Mouse (Mus musculus): Measurements from ENCODE around the gene Ncaph2. TPM values are rescaled to one million over a fixed set of nuclear protein-coding genes. Genes with fewer than 3 reads are reported as not detected.

Gene Ncaph2
- polyA plus RNA-seq, 1 experiment from 2014 or later, result 165 TPM

Small RNA genes within 50 kb of the gene (microRNA-seq; reads per million reads assigned to microRNA genes)
- not detected for gene Mir6959

Other genes with a start within 250 kb of the Ncaph2 start
- 14.7 and 17.8 TPM in 2 replicates for gene Tubgcp6, start 232.6 kb upstream of the Ncaph2 start, polyA plus RNA-seq (2015; fragmentation: Nextera tagmentation; extraction: Ambion mirVana)
- gene Hdac10, start 227.0 kb upstream of the Ncaph2 start, polyA plus RNA-seq (2015; fragmentation: Nextera tagmentation; extraction: Ambion mirVana), result 23.4 and 25.8 TPM in 2 replicates
- gene Mapk12, start 215.0 kb upstream of the Ncaph2 start, polyA plus RNA-seq (2015; fragmentation: Nextera tagmentation; extraction: Ambion mirVana), result 15.5 and 16.2 TPM in 2 replicates
- gene Mapk11, start 206.1 kb upstream of the Ncaph2 start, polyA plus RNA-seq (2015; fragmentation: Nextera tagmentation; extraction: Ambion mirVana), result 16.0 and 16.4 TPM in 2 replicates
- 184 and 188 TPM in 2 replicates for gene Plxnb2, start 174.9 kb upstream of the Ncaph2 start, polyA plus RNA-seq (2015; fragmentation: Nextera tagmentation; extraction: Ambion mirVana)
- 20.4 and 21.9 TPM in 2 replicates for gene Dennd6b, start 159.2 kb upstream of the Ncaph2 start, polyA plus RNA-seq (2015; fragmentation: Nextera tagmentation; extraction: Ambion mirVana)
- gene Ppp6r2, start 144.2 kb upstream of the Ncaph2 start, polyA plus RNA-seq (2015; fragmentation: Nextera tagmentation; extraction: Ambion mirVana), result 24.0 and 26.7 TPM in 2 replicates
- gene Sbf1, start 40.4 kb upstream of the Ncaph2 start, polyA plus RNA-seq (2015; fragmentation: Nextera tagmentation; extraction: Ambion mirVana), result 49.3 and 52.0 TPM in 2 replicates
- 0.98 and 1.5 TPM in 2 replicates for gene Adm2, start 33.0 kb upstream of the Ncaph2 start, polyA plus RNA-seq (2015; fragmentation: Nextera tagmentation; extraction: Ambion mirVana)
- 17.0 and 28.6 TPM in 2 replicates for gene Miox, start 21.3 kb upstream of the Ncaph2 start, polyA plus RNA-seq (2015; fragmentation: Nextera tagmentation; extraction: Ambion mirVana)
- 68.3 and 79.0 TPM in 2 replicates for gene Lmf2, start 60 bp upstream of the Ncaph2 start, polyA plus RNA-seq (2015; fragmentation: Nextera tagmentation; extraction: Ambion mirVana)
- 9.7 and 11.8 TPM in 2 replicates for gene Sco2, start 18.1 kb downstream of the Ncaph2 start, polyA plus RNA-seq (2015; fragmentation: Nextera tagmentation; extraction: Ambion mirVana)
- gene Tymp, start 21.3 kb downstream of the Ncaph2 start, polyA plus RNA-seq (2015; fragmentation: Nextera tagmentation; extraction: Ambion mirVana), result 0.94 and 1.9 TPM in 2 replicates
- 1.1 and 1.6 TPM in 2 replicates for gene Odf3b, start 23.6 kb downstream of the Ncaph2 start, polyA plus RNA-seq (2015; fragmentation: Nextera tagmentation; extraction: Ambion mirVana)
- 0.04 TPM in 1 of 2 replicates, not detected in the other for gene Klhdc7b, start 29.2 kb downstream of the Ncaph2 start, polyA plus RNA-seq (2015; fragmentation: Nextera tagmentation; extraction: Ambion mirVana)
- not detected in 2 replicates for gene Syce3, start 54.8 kb downstream of the Ncaph2 start, polyA plus RNA-seq (2015; fragmentation: Nextera tagmentation; extraction: Ambion mirVana)
- gene Cpt1b, start 70.1 kb downstream of the Ncaph2 start, polyA plus RNA-seq (2015; fragmentation: Nextera tagmentation; extraction: Ambion mirVana), result 7.4 and 8.1 TPM in 2 replicates
- gene C730034F03Rik, start 73.9 kb downstream of the Ncaph2 start, polyA plus RNA-seq (2015; fragmentation: Nextera tagmentation; extraction: Ambion mirVana), result 2.8 and 5.0 TPM in 2 replicates
- gene Gm44502, start 74.0 kb downstream of the Ncaph2 start, polyA plus RNA-seq (2015; fragmentation: Nextera tagmentation; extraction: Ambion mirVana), result 0.33 TPM in 1 of 2 replicates, not detected in the other
- 57.6 and 64.3 TPM in 2 replicates for gene Chkb, start 74.2 kb downstream of the Ncaph2 start, polyA plus RNA-seq (2015; fragmentation: Nextera tagmentation; extraction: Ambion mirVana)
- 0.92 and 1.1 TPM in 2 replicates for gene Mapk8ip2, start 98.2 kb downstream of the Ncaph2 start, polyA plus RNA-seq (2015; fragmentation: Nextera tagmentation; extraction: Ambion mirVana)
- 19.2 and 21.1 TPM in 2 replicates for gene Arsa, start 121.7 kb downstream of the Ncaph2 start, polyA plus RNA-seq (2015; fragmentation: Nextera tagmentation; extraction: Ambion mirVana)
- 1.8 and 2.9 TPM in 2 replicates for gene Shank3, start 143.9 kb downstream of the Ncaph2 start, polyA plus RNA-seq (2015; fragmentation: Nextera tagmentation; extraction: Ambion mirVana)
- gene Acr, start 212.6 kb downstream of the Ncaph2 start, polyA plus RNA-seq (2015; fragmentation: Nextera tagmentation; extraction: Ambion mirVana), result 0.15 TPM in 1 of 2 replicates, not detected in the other
- gene Rabl2, start 236.2 kb downstream of the Ncaph2 start, polyA plus RNA-seq (2015; fragmentation: Nextera tagmentation; extraction: Ambion mirVana), result 56.1 and 59.5 TPM in 2 replicates